Mouse (Mus musculus) liver, embryonic 14.5 days (tissue): ENCODE results near the gene Rabl6. TPM values are rescaled to one million over a fixed set of nuclear protein-coding genes. Genes with fewer than 3 reads are reported as not detected.

Experiments used
- ATAC-seq: fragments of 200-750 bp; cut with Nextera tagmentation; 2 replicates; pipeline ENCODE4 v1.8.0; 2017; ENCODE audit warnings: moderate number of reproducible peaks, mild to moderate bottlenecking, moderate library complexity; ENCODE audit not compliant: insufficient read depth
- DNase-seq, 3 experiments: peaks; one replicate each; pipeline ENCODE4 v3.0.0-alpha.2; 2012 to 2013; ENCODE audit warnings: low read depth in 3 of 3, low spot score in 3 of 3
- H3K27ac ChIP-seq: fragments of 300-500 bp; sonication (generic); 2 replicates; pipeline ENCODE4 v1.5.1; 2014; ENCODE audit warnings: moderate library complexity, mild to moderate bottlenecking, control low read depth, inconsistent platforms
- H3K27me3 ChIP-seq: fragments of 300-500 bp; sonication (generic); 2 replicates; pipeline ENCODE4 v1.6.1; 2014; ENCODE audit warnings: mild to moderate bottlenecking, low read length, moderate library complexity; ENCODE audit not compliant: control insufficient read depth, insufficient read depth
- H3K36me3 ChIP-seq: fragments of 300-500 bp; sonication (generic); replicated peaks from 2 replicates; pipeline ENCODE4 v1.6.1; 2014; ENCODE audit warnings: low read depth; ENCODE audit not compliant: control insufficient read depth, insufficient read depth
- H3K4me1 ChIP-seq, 2 experiments: fragments of 200-500 bp in 1 of 2; fragments of 300-500 bp in 1 of 2; sonication (generic) in 1 of 2; replicated peaks; 2 replicates each; pipeline ENCODE4 v1.6.1; 2012 to 2014; ENCODE audit warnings: antibody characterized with exemption in 1 of 2, inconsistent platforms in 1 of 2, low read length in 1 of 2; ENCODE audit not compliant: control insufficient read depth in 2 of 2, insufficient read depth in 2 of 2
- H3K4me2 ChIP-seq: fragments of 300-500 bp; sonication (generic); 2 replicates; pipeline ENCODE4 v1.6.1; 2014; ENCODE audit warnings: low read depth, mild to moderate bottlenecking, control low read depth, moderate library complexity
- H3K4me3 ChIP-seq, 2 experiments: fragments of 200-500 bp in 1 of 2; fragments of 300-500 bp in 1 of 2; sonication (generic) in 1 of 2; 2 replicates each; pipeline ENCODE4 v1.5.1; 2012 to 2014; ENCODE audit warnings: low read depth in 2 of 2, low read length in 2 of 2, mild to moderate bottlenecking in 2 of 2, control low read depth in 1 of 2, inconsistent platforms in 1 of 2, moderate library complexity in 1 of 2; ENCODE audit not compliant: insufficient read depth in 1 of 2
- H3K9ac ChIP-seq: fragments of 300-500 bp; sonication (generic); replicated peaks from 2 replicates; pipeline ENCODE4 v1.6.1; 2014; ENCODE audit warnings: mild to moderate bottlenecking, control low read depth, moderate library complexity
- H3K9me3 ChIP-seq: fragments of 300-500 bp; sonication (generic); 2 replicates; pipeline ENCODE4 v1.6.1; 2016; ENCODE audit warnings: low read length, mixed read lengths; ENCODE audit not compliant: control insufficient read depth
- CTCF ChIP-seq: IDR thresholded peaks from 2 replicates; pipeline ENCODE4 v1.5.1; 2016; ENCODE audit warnings: antibody characterized with exemption, low read depth, control low read depth
- EP300 ChIP-seq: IDR thresholded peaks from 2 replicates; pipeline ENCODE4 v1.6.1; 2016; ENCODE audit warnings: antibody characterized with exemption, low read depth
- WGBS: fragments of 180-500 bp; shearing (Covaris S2); extraction: QIAGEN DNeasy Blood & Tissue Kit; methylation state at CpG from one replicate; pipeline ENCODE4 v1.1.7; 2014; ENCODE audit not compliant: insufficient replicate concordance; 5-methylcytosine and 5-hydroxymethylcytosine counted together
- polyA plus RNA-seq, 2 experiments: library from polyadenylated mRNA; depleted of rRNA in 1 of 2; stranded (reverse) in 1 of 2; unstranded in 1 of 2; fragments of >200 nt; fragmentation: Nextera tagmentation in 1 of 2; extraction: Ambion mirVana in 1 of 2; gene quantifications; 2 replicates each; pipeline versions ENCODE4 v1.2.1 to v1.2.3; 2012 to 2014

The Rabl6 gene
- polyA plus RNA-seq, 2 experiments = 18.6 to 21.5 TPM

- DNase-seq (no peak), ATAC-seq (no peak)
- TF ChIP-seq EP300 (no peak), CTCF (no peak)
- H3K4me1 ChIP-seq = peaks cover 10 to 13% of the 10 kb centered on the region in 2 experiments
- peaks cover 58% of the 10 kb centered on the region for H3K27me3 ChIP-seq
- H3K36me3 ChIP-seq = no peaks in the 10 kb centered on the region
- H3K9ac ChIP-seq = no peak overlapping the region
- peak overlapping the region; percentile 86 for H3K4me2 ChIP-seq
- WGBS = 71% methylated on average over 16 of the region's 16 CpGs
- H3K27ac ChIP-seq = no peak overlapping the region
- no peaks in the 10 kb centered on the region for H3K9me3 ChIP-seq
- H3K4me3 ChIP-seq = no peak overlapping the region
Observed at GRCm38 (mm10) chr2:25576028-25576850, 32.1 kb downstream of the Rabl6 start.

- peaks cover 10 to 13% of the 10 kb centered on the region in 2 experiments for H3K4me1 ChIP-seq
- peak overlapping the region; percentile 57 for H3K9ac ChIP-seq
- ATAC-seq (no peak), DNase-seq (no peak)
- H3K4me2 ChIP-seq = peak overlapping the region; percentile 86
- TF ChIP-seq CTCF (no peak), EP300 (no peak)
- H3K36me3 ChIP-seq = no peaks in the 10 kb centered on the region
- 22% methylated on average over 21 of the region's 21 CpGs for WGBS
- H3K9me3 ChIP-seq = no peaks in the 10 kb centered on the region
- H3K27ac ChIP-seq = no peak overlapping the region
- peak overlapping the region; percentile 59 to 88 for H3K4me3 ChIP-seq
- peaks cover 52% of the 10 kb centered on the region for H3K27me3 ChIP-seq
Observed at GRCm38 (mm10) chr2:25575432-25576027, 32.8 kb downstream of the Rabl6 start.

DNA sequence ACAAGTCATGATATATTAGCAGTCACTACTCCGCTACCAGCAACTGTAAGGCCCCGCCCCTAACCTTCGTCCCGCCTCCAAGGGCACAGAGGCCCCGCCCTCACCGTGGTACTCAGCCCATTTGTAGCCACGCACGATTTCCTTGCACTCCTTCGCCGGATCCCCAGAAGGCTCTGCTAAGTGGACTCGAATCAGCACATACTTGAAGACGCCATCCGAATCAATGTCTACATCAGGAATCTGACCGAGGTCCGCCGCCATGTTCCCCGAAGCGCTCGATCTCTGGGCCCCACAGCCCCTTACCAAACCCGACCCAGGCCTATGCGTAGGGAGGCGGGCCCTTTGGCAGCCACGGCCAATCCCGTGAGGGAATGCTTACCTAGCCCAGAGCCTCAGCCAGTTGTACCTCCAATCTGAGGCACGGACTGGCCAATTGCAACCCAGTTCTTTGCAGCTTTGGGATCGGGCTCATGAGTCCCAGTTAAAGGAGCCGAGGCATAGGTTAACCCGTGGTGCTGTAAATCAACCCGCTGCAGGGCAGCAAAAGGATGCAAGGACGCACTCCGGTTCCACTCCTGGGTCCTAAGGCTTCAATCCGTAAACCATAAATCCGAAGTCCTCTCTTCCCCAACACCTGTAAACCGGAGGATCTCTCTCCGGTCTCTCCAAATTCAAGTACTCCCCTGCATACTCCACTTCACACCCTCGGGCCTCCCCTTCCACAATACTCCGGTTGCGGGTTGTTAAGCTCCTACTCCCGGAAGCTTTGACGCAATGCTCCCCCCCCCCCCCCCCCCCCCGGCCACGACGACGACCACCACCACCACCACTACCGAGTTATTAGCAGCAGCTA lies 33.5 kb downstream of the Rabl6 start, which contains the start of the genes Mamdc4 and Phpt1:
Gene Mamdc4, minus strand, starts transcription at position 267 of the 853 bp plus-strand sequence.
Gene Phpt1, minus strand, starts transcription at position 646 of the 853 bp plus-strand sequence.
- peak; percentile 95 for ATAC-seq
- TF ChIP-seq EP300 = no peak
- TF ChIP-seq CTCF = no peak
- peaks cover 10 to 13% of the 10 kb centered on the region in 2 experiments for H3K4me1 ChIP-seq
- peaks cover 44% of the 10 kb centered on the region for H3K27me3 ChIP-seq
- H3K9me3 ChIP-seq = no peaks in the 10 kb centered on the region
- peak within 1 kb of the TSS; percentile 59 to 88 for H3K4me3 ChIP-seq
- peak; percentile 85 to 89 (median 86) for DNase-seq
- H3K4me2 ChIP-seq = peak within 1 kb of the TSS; percentile 86
- whole genome bisulfite sequencing = under 1% methylated on average over 44 of the region's 45 CpGs
- no peaks in the 10 kb centered on the region for H3K36me3 ChIP-seq
- peak within 1 kb of the TSS; percentile 57 for H3K9ac ChIP-seq
- no peak within 1 kb of the TSS for H3K27ac ChIP-seq

- H3K4me2 ChIP-seq = peak overlapping the region; percentile 86
- no peaks in the 10 kb centered on the region for H3K9me3 ChIP-seq
- H3K27ac ChIP-seq = no peak overlapping the region
- WGBS = 13% methylated on average over 11 of the region's 11 CpGs
- TF ChIP-seq CTCF (no peak), EP300 (no peak)
- H3K9ac ChIP-seq = peak overlapping the region; percentile 31
- DNase-seq (no peak), ATAC-seq (no peak)
- H3K4me3 ChIP-seq = peak overlapping the region; percentile 59 to 88
- H3K27me3 ChIP-seq = peaks cover 38% of the 10 kb centered on the region
- peaks cover 10 to 13% of the 10 kb centered on the region in 2 experiments for H3K4me1 ChIP-seq
- no peaks in the 10 kb centered on the region for H3K36me3 ChIP-seq
Observed at GRCm38 (mm10) chr2:25574136-25574535, 34.2 kb downstream of the Rabl6 start.
